Mouse (Mus musculus) layer of hippocampus, adult 18-20 months (tissue): ENCODE results near the gene Plpp3. TPM values are rescaled to one million over a fixed set of nuclear protein-coding genes. Genes with fewer than 3 reads are reported as not detected.
A peak's percentile ranks its signal among the peaks of the same experiment; 100 is the strongest.

Source experiments
- DNase-seq, 2 experiments: peaks; one replicate each; pipeline ENCODE4 v3.0.0; 2022; ENCODE audit warnings: low spot score in 2 of 2
- total RNA-seq, 2 experiments: library from RNA; stranded (reverse); gene quantifications; 2 replicates each; pipeline ENCODE4 v1.2.3; 2021

Plpp3 gene
- total RNA-seq, 2 experiments from 2014 or later = 206 to 214 TPM

DNA sequence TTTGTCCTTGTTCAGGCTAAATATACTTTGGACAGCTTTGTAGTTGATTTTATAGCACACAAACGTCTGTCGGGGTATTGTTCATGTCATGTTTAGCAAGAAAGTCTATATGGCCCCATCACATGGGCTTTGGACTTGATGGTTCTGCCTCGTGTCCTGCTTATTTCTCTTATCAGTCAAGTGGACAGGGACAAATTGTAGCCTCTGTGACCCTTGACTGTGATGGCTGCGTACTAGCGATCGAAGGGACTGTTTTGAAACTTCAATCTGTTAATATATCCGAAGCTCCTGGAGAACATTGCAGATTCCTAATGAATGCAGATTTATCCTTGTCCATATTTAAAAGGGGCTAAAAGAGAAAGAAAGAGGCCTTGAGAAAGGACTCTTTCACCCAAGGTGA lies 30.7 kb downstream of the Plpp3 start:
- DNase-seq = no peak

DNA sequence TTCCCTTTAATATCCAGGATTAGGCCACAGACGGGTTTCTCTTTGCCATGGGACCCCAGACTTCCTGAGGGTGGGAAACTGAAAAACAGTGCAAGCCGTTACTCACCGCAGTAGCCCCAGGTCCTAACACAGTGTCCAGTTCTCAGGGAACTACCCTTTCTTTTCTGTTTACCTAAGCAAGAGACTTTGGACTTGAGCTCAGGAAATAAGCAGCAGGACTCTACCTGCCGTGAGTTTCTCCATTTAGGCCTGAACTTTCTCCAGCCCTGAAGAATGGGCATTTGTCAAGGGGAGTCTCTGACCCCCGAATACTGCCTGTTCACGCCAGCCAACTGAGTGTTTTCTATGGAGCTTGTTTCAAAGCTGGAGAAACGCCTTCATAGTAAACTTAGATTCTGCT lies 31.7 kb downstream of the Plpp3 start:
- DNase-seq = no peak

DNA sequence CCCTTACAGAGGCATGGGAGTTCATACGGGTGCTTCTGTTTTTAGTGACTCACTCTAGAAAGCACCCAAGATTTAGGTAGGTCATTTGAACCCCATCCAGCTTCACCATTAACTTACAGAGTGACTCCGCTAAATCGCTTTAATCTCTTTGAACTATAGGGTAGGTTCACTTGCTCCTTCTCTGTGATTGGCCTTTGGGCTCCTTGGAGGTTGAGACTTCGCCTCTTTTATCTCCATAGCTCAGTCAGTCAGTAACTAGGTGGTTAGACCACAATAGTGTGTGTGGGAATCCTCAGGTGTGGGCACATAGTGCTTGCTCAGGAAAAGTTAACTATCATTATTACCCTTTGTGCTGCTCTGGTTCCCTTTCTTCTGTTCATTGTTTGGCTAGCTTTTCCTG lies 33.7 kb downstream of the Plpp3 start:
- DNase-seq = no peak

DNA sequence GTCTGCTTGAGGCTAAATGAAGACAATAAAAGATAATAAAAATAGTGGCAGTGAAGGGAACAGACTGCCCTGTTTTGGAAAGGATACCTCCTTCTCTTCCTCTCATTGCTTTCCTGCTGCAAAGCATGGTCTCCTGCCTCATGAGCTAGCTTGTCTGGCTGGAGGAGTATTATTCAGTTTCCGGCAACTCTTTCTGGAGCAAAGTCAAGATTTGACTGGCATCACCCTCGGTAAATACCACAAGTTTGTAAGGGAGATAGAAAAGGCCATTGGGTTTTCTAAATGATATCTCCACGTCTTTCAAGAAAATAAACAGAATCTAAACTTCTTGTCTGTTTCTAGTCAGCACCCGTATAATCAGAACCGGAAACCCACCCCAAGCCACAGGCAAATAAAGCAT lies 34.4 kb downstream of the Plpp3 start:
- no peak for DNase-seq

DNA sequence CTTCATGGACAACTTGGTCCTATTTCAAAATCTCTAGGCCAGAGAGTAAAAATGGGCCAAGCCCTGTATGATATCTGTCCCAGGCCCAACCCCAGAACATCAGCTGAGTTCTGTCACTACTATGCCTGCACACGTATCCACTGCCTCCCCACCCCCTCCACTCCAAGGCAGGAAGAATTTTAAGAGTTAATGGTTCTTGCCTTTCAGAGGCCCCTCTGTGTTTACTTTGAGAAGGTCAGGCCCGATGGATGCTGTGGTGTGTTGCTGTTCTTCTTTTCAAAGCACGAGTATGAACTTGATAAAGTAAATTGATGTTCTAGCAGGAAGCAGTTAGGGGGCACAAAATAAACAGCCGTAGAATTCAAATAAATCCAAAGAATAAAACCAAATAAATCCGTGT lies 35.5 kb downstream of the Plpp3 start:
- DNase-seq = no peak

DNA sequence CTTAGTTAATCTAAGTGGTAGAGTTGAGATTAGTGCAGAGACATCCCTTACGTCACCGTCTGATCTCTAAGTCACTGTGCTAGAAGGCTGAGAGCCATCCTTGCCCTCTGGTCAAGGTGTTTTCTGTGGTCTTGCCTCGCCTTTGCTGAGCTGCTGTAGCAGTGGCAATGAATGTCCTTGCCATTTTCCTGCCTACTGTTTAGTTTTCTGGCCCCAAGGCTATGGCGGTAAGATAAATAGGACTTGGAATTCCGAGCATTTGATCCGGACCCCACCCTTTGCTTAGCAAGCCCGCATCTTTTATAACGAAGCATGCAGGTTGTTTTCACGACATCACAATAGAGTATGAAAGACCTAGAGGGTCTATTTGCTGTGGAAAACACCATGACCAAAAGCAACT lies 38.1 kb downstream of the Plpp3 start:
- no peak for DNase-seq

DNA sequence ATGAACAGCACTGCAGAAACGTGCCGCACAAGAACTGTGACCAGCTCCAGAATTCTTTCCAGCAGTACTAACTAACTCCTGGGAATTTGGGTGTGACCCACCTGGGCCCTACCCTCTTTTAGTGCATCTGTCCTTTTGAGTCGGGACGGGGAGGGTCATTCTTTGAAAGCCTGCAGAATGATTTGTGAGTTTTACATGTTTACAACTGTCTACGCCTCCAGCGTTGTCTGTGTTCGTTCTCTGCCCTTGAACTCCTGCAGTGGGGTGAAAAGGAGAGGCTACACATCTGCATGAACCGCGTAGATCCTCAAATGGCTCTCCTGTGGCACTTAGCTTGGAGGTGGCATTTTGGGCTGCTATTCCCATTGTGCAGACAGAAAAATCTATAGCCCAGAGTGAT lies 39.0 kb downstream of the Plpp3 start:
- no peak for DNase-seq

DNA sequence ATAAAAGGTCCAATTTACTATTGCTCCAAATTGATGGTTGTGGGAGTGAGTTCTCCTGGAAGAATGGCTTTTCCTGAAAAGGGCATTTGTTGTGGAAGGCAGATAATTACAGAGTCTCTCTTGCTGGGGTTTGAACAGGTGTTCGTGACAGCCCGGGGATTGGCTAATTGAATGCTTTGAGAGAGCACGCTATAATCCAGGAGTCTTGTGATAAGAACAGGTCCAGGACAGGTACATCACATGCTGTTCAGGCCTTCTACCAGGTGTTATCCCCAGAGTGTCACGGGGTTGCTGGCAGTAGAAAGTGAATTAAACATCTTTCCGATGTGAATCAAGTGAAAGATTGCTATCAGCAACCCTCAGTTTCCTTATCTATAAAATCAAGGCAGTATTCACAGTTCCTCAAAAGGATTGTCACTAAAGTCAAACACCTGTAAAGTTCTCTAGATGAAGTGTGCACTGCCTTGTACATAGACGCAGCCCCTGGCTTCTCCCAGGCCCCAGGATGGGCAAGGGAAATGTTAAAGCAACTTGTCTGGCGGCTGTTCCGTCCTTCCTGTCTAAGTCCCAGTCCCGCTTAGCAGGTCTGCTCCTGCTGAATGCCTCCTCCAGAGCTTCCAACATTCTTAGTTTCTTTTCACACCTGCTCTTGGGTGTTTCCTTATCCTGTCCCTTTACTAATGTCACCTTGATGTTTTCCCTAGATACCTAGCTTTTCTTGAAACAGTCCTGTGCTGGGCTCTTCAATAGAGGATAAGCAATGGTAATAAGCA lies 40.0 kb downstream of the Plpp3 start:
- DNase-seq = no peak

DNA sequence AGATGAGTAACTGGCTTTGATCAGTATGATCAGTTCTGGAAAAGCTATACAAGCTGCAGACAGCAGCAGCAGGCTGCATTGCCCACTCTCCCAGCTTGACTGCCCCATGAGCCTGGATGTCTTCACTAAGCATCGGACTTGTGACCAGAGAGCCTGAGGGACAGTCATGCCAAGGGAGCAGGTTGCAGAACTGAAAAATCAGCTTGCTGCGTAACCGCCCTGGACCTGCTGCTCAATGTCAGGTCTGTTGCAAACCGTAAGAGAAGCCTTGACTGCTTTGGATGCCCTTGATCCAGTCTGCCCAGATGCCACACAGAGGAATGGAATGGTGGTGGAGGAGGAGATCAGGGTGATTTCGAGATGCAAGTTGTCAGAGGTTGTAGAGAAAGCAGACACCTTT lies 41.5 kb downstream of the Plpp3 start:
- no peak for DNase-seq

DNA sequence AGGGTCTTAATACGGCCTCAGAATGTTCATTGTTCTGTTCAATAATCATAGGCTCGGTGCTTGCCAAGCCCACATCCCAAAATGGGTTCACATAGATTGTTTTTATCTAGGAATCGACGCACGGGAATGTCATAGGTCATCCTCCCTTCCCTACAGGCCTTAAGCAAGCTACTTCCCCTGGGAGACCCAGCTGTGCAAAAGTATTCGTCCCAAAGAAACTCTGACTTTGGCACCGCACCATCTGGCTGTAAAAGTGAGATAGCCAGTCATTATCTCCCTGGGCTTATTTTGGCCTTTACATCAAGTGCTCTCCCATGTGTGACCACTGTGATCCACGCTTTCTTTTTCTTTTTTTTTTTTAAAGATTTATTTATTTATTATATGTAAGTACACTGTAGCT lies 42.2 kb downstream of the Plpp3 start:
- DNase-seq = no peak

DNA sequence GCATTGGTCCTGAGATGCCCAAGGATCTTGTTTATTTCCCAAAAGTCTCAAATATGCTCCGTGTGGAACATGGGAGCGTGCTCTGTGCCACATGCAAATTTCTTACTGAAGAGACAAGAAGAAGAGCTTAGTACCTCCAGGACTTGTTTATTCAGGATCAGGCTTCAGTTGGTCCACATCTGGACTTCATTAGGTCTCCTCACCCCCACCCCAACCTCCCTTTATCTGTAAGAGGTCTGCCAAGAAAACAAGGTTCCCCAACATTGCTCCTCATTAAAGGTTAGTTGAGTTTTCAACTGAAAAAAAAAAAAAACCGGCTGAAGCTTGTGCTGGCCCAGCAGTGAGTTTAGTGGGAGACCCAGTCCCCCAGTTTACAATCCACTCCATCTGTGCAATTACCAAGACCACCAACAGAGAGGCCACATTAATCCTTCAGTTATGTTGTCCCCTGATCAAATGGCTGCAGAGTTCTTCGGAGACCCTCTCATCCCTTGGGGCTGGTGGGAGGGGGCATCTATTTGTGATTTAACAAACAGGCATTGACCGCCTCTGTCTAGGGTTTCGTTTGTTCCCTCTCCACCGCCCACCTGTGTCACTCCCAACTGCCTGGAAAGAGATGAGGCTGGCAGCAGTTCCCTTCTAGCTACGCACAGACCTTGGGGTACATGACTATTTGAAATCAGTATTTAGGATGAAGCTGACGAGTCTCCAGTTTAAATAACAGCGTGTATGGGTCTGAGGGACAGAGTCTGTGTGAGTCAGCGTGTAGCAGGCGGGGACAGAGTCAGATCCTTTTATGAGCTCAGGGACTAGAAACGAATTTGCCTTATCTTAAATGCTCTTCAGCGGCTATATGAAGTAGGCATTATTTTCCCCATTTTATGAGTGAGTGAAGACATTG lies 43.7 kb downstream of the Plpp3 start:
- DNase-seq = no peak

DNA sequence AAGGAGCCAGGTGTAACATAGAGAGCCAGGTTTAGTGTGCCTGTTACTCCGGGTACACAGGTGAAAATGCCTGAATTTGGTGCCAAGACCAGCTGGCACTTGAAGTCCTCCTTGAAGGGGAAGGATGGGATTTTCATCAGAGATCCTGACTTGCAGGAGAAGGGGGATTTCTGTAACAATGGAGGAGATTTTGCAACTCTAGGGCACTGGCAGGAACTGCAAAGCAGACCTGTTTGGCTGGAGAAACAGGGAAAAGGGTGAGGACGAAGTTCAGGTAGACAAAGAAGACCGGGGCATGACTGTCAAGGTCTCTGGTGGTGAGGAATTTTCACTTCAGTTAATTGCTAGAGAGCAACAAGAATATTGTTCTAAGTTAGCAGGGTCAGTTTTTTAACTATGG lies 45.3 kb downstream of the Plpp3 start:
- DNase-seq = no peak

DNA sequence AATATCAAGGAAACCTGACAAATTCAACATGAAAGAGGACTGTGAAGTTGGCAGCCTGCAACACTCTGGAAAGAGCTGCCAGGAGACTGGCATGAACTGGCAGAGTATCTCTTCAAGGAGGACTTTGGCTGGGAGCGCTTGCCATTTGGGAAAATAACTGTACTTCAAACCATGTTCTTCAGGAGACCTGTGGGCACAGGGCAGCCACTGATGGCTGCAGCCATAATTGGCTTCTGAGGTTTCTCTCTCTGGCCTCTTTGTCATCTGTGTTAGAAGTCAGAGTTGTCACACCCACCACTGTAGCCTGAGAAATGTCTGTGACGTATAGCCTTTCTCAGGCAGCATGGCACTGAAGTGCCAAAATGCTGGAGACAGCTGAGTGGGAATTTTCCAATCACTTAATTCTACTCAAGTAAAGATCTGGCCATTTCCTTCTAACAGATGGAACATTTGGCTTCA lies 46.2 kb downstream of the Plpp3 start:
- peak; percentile 22 to 60 for DNase-seq

DNA sequence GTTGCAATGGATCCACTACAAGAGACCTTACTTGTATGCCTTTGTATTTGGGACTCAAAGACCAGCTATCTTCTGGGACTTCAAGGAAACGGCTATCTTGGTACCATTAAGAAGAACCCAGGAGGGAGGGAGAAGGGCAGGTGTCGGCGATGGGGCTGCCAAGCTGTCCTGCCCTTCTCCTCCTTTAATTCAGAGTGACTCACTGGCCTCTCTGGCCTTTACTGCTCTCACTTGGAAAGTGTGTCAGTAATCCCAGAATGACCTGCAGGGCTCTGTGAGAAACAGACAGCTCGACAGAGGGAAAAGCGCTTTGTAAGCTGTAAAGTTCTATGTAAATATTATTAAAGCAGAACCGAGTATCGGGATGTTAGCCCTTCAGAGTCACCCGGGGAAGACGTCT lies 46.9 kb downstream of the Plpp3 start:
- no peak for DNase-seq

DNA sequence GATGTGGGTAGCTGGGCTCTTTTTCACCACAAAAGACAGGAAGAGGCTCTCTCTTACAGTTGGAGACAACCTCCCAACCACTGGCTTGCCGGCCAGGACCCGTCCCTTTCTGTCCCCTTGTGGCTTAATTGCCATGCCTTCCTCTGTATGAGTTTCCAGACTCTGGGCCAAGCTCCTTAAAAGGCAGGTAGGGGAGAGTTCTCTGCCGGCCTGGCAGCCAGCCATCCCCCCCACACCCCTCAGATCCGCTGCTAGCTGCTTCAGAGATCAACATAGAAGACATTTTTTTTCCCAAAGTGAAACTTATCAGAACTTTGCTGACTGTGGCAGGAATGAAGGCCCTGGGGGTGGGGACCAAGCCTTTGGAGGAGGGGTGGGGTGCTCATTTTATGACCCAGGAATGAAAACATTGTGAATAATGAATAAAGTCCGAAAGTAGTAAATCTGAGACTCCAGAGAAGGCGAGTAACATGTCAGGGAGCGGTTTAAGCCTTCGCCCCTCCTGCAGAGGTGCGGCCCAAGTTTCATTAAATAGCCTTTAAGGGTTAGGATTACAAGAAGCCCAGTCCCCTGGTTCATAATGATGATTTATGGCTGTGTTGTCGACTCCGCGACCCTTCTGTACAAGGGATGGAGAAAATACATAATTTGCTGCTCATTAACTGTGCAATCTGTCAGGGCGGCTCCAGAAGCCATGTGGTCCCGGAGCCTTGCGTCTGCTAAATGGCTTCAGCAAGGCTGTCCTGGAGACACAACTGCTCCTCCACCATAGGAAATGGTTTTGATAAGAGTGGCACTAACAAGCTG lies 48.1 kb downstream of the Plpp3 start:
- DNase-seq = no peak

DNA sequence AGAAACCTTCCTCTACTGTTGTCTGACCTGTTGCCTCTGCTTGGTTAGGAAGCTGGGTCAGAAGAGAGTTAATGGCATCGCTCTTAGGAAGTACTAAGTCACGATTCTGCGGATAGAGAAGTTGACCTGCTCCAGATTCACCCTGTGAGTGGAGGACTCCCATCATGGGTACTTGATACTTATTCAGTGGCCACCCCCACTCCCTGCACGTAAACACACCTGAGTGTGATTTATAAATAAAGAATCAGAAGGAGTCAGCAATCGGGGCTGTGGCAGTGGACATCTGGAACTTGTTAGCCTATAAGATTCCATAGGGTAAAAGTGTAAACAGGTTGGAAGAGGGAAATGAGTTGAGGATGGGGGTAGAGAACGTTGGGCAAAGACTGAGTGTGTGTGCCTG lies 49.0 kb downstream of the Plpp3 start:
- no peak for DNase-seq

DNA sequence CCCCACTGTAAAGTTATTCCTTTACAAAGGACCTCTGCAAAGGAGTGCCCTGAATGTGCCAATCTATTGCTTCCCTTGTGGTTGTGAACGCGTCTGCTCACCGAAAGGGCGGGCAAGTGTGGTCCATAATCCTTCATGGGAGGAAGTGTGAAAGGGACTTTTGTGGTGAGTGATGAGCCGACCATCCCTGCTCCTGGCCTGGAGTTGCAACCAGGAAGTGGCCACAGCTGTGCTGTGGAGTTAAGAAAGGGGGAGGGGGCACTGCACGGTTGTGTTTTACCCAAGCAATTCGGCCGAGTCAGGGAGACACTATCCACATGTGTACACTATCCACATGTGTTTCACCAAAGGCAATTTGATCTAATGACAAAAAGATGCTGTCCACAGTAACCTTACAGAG lies 49.8 kb downstream of the Plpp3 start:
- DNase-seq = no peak

DNA sequence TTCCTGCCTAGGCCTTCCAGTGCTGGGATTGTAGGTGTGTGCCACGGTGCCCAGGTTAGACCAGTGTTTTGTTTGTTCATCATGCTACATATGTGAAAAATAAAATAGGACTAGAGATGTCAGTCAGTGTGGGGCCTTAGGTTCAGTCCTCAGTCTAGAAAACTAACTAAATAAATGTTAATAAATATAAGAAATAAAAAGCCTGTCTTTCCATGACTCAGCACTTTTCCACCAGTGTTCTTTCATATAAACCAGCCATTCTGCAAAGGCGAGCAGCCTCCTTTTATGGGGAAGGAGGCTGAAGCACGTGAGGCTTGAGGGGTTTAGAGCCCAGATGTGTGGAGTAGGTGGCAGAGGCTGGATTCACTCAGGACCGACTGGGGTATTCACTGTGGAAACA lies 50.5 kb downstream of the Plpp3 start:
- DNase-seq = no peak

DNA sequence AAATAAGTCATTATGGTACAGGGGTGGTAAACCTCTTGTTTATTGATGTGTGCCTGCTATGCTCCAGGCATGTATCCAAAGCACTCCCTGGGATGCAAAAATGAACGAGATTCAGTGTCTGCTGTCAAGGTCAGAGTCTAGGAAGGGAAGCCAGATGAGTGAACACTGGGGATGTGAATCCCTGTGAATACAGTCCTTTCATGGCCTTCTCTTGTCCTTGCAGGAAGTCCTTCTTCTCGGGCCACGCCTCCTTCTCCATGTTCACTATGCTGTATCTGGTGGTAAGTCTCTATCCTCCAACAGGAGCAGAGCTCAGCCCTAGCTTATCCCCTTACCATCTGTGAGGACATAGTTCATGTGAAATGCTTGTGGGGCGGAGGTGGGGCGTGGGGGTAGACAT lies 51.8 kb downstream of the Plpp3 start:
- DNase-seq = no peak

DNA sequence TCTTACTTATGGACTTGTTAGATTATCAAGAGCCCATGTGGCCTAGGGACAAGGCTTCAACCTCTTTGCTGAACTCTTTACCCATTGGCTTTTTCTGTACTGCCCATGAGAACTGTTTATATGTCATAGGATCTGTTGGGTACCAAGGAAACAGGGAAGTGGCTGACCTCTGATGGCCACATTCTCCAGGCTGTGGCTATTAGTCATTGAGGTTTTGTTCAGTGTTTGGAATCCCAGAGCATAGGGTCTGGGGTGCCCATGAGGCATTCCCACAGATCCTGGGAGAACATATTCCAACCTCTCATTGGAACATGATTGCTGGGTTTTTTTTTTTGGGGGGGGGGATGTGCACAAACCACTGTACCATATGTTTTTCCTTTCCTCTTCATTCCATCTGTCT lies 56.2 kb downstream of the Plpp3 start:
- no peak for DNase-seq

DNA sequence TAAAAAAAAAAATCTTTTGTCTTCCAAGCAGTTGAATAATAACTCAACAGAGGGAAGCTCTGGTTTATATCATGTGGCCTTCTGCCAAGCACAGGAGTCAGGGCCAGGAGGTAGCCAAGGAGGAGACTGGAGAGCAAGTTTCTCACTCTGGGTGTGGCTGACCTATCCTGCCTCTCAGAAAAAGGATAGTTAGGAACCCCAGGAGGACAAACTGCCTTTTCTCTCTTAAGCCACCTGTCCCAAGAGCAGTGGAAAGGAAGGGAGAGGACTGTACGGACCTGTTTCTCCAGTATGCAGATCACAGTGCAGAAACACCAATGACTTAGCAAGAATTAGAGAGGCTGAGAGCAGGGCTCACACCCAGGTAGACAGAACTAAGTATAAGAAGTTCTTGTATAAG lies 57.3 kb downstream of the Plpp3 start:
- DNase-seq = no peak
